In genomic region chr4:57088301-57088700, GRCm38 (mm10) we compare ENCODE assay signal across 33 mouse cellular contexts. TPM values are rescaled to one million over a fixed set of nuclear protein-coding genes. Genes with fewer than 3 reads are reported as not detected.
"Had no signal": no experiment of that assay in that cellular context is flagged by ENCODE, and none has a peak within 500 bp of the region (broad histone marks: within the 10 kb centered on the region; RNA-seq: fewer than 3 reads in every experiment).

No protein-coding gene starts in this region.

- H3K9ac ChIP-seq: limb, embryonic 12.5 days; limb, embryonic 13.5 days; limb, embryonic 15.5 days; liver, embryonic 12.5 days; liver, embryonic 13.5 days; liver, embryonic 14.5 days; liver, embryonic 15.5 days; liver, postnatal 0 days; lung, embryonic 14.5 days; lung, embryonic 15.5 days; midbrain, embryonic 12.5 days; midbrain, embryonic 13.5 days; midbrain, embryonic 15.5 days; neural tube, embryonic 12.5 days had no signal

- H3K27ac ChIP-seq: limb, embryonic 10.5 days; limb, embryonic 12.5 days; limb, embryonic 13.5 days; limb, embryonic 15.5 days; liver, embryonic 12.5 days; liver, embryonic 13.5 days; liver, embryonic 14.5 days; liver, embryonic 15.5 days; lung, embryonic 15.5 days; macrophage; midbrain, embryonic 10.5 days; midbrain, embryonic 12.5 days; midbrain, embryonic 13.5 days; midbrain, embryonic 15.5 days; neural tube, embryonic 12.5 days had no signal

- ATAC-seq: liver, embryonic 12.5 days; liver, postnatal 0 days; lung, postnatal 0 days; midbrain, embryonic 13.5 days; midbrain, embryonic 15.5 days; midbrain, embryonic 16.5 days had no signal

- H3K27me3 ChIP-seq: limb, embryonic 12.5 days; limb, embryonic 13.5 days; limb, embryonic 15.5 days; liver, embryonic 12.5 days; liver, embryonic 13.5 days; liver, embryonic 15.5 days; lung, embryonic 15.5 days; midbrain, embryonic 13.5 days; midbrain, embryonic 15.5 days; neural tube, embryonic 12.5 days had no signal

- H3K4me3 ChIP-seq: limb, embryonic 10.5 days; limb, embryonic 12.5 days; limb, embryonic 13.5 days; limb, embryonic 15.5 days; liver, embryonic 12.5 days; liver, embryonic 13.5 days; liver, embryonic 15.5 days; lung, embryonic 15.5 days; megakaryocyte, embryonic 14.5 days; midbrain, embryonic 10.5 days; midbrain, embryonic 12.5 days; midbrain, embryonic 13.5 days; midbrain, embryonic 15.5 days; myocyte; neural tube, embryonic 12.5 days had no signal

- H3K4me2 ChIP-seq: limb, embryonic 12.5 days; limb, embryonic 13.5 days; limb, embryonic 15.5 days; liver, embryonic 11.5 days; liver, embryonic 12.5 days; liver, embryonic 13.5 days; liver, embryonic 15.5 days; lung, embryonic 14.5 days; lung, embryonic 15.5 days; midbrain, embryonic 11.5 days; midbrain, embryonic 12.5 days; midbrain, embryonic 13.5 days; midbrain, embryonic 15.5 days; neural tube, embryonic 12.5 days had no signal

- H3K36me3 ChIP-seq: limb, embryonic 10.5 days; limb, embryonic 12.5 days; limb, embryonic 13.5 days; limb, embryonic 15.5 days; liver, embryonic 12.5 days; liver, embryonic 13.5 days; liver, embryonic 15.5 days; lung, embryonic 15.5 days; midbrain, embryonic 10.5 days; midbrain, embryonic 12.5 days; midbrain, embryonic 13.5 days; midbrain, embryonic 15.5 days; neural tube, embryonic 12.5 days had no signal

- H3K4me1 ChIP-seq: limb, embryonic 10.5 days; liver, embryonic 12.5 days; liver, embryonic 13.5 days; lung, embryonic 15.5 days had no signal

- H3K9me3 ChIP-seq: limb, embryonic 10.5 days; limb, embryonic 12.5 days; limb, embryonic 13.5 days; limb, embryonic 15.5 days; liver, embryonic 12.5 days; liver, embryonic 13.5 days; liver, embryonic 15.5 days; lung, embryonic 15.5 days; midbrain, embryonic 10.5 days; midbrain, embryonic 13.5 days; midbrain, embryonic 15.5 days; neural tube, embryonic 12.5 days had no signal

- DNase-seq: left cerebral cortex, postnatal 4 days; liver; liver, embryonic 13.5 days; liver, postnatal 0 days; lung, adult 18-20 months; lung, adult 2 months; lung, embryonic 14.5 days; lung, postnatal 10 days; lung, postnatal 14 days; lung, postnatal 36 days; lung, postnatal 4 days; midbrain, embryonic 14.5 days had no signal

RNA-seq across cellular contexts. Expression of gene Epb41l4b, which starts 54.9 kb away (rescaled TPM):
- total RNA-seq: monocyte, adult 5-6 weeks had no signal
- polyA plus RNA-seq: macrophage had no signal
